Mouse (Mus musculus) embryonic fibroblast, embryonic 13.5 days (primary cell): ENCODE results near the gene Psmc5.

ENCODE experiments used
- CTCF ChIP-seq: IDR thresholded peaks from 2 replicates; pipeline ENCODE4 v1.5.1; 2011; ENCODE audit warnings: mild to moderate bottlenecking, control low read depth, low read length, moderate library complexity, borderline replicate concordance; ENCODE audit not compliant: insufficient read depth
- POLR2A ChIP-seq: IDR thresholded peaks from 2 replicates; pipeline ENCODE4 v1.6.1; 2011; ENCODE audit warnings: low read depth, mild to moderate bottlenecking, control low read depth, low read length, moderate library complexity

DNA sequence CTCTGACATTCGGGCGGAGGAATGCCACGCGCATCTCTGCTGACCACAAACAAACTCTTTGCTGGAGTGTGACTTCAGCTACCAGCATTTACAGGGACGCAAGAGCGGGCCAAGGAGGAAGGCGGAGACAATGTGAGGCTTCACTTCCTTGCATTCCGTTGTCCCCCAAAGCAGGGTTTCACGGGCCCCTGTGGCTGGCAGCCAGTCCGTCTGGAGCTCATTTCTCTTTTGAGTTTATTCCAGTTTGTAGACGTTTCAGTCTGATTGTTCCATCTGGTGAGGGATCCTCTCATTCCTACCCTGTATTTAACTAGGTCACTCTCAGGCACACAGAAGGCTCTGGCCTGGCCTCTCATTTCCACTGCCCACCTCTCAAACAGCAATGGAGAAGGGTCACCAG lies 31.0 kb downstream of the Psmc5 start:
- TF ChIP-seq POLR2A (no peak), CTCF (no peak)
